Mouse (Mus musculus) megakaryocyte, embryonic 14.5 days (primary cell): ENCODE data around the gene Fam83f. TPM values are rescaled to one million over a fixed set of nuclear protein-coding genes. Genes with fewer than 3 reads are reported as not detected.
"Not testable (repeated sequence)": the region's sequence is repeated elsewhere in the genome, so short reads cannot be mapped to it uniquely, and the experiment has no call there.

Source experiments
- H3K27me3 ChIP-seq: replicated peaks from 2 replicates; pipeline ENCODE3; 2012; ENCODE audit warnings: inconsistent platforms
- H3K36me3 ChIP-seq: replicated peaks from 2 replicates; pipeline ENCODE3; 2012; ENCODE audit warnings: low read length, inconsistent platforms, mixed read lengths
- H3K4me1 ChIP-seq: 2 replicates; pipeline ENCODE4 v1.6.1; 2012; ENCODE audit warnings: inconsistent platforms
- H3K4me3 ChIP-seq: replicated peaks from 2 replicates; pipeline ENCODE3; 2012; ENCODE audit warnings: moderate library complexity, mild to moderate bottlenecking, inconsistent platforms
- H3K9me3 ChIP-seq: 2 replicates; pipeline ENCODE4 v1.6.1; 2012; ENCODE audit warnings: inconsistent platforms
- FLI1 ChIP-seq: IDR thresholded peaks from 2 replicates; pipeline ENCODE4 v1.6.1; 2012; ENCODE audit warnings: low read length, inconsistent platforms, mixed read lengths
- GATA1 ChIP-seq: IDR thresholded peaks from 3 replicates; pipeline ENCODE4 v1.6.1; 2012; ENCODE audit warnings: mixed read lengths, low read length, inconsistent platforms, borderline replicate concordance
- polyA plus RNA-seq: library from polyadenylated mRNA; stranded (reverse); fragments of >175 nt; gene quantifications from 2 replicates; pipeline ENCODE4 v1.2.3, GENCODE M21; 2012; ENCODE audit warnings: low replicate concordance; ENCODE audit not compliant: insufficient read depth

The Fam83f gene
- polyA plus RNA-seq, 1 experiment, result 0.64 TPM

- Histone ChIP-seq H3K4me3 (no peak overlapping the region), H3K4me1 (peaks cover 50% of the 10 kb centered on the region), H3K9me3 (no peaks in the 10 kb centered on the region), H3K36me3 (peaks cover 4% of the 10 kb centered on the region), H3K27me3 (no peaks in the 10 kb centered on the region)
- TF ChIP-seq GATA1 (no peak), FLI1 (no peak)
Observed at GRCm38 (mm10) chr15:80735300-80735699, 63.7 kb downstream of the Fam83f start.

DNA sequence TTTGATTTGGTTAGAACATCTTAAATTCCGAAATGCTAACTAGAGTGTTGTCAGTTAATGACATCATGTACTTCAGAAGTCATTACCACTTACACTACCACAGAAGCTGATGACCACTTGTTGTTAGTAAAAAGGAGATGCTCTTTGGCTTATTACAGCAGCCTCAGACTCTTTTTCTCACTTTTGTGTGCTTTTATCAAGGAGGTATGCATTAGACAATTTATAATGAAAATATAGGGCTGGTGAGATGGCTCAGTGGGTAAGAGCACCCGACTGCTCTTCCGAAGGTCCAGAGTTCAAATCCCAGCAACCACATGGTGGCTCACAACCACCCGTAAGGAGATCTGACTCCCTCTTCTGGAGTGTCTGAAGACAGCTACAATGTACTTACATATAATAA, 64.1 kb downstream of the Fam83f start:
- not testable (repeated sequence) for H3K9me3 ChIP-seq, H3K4me3 ChIP-seq, H3K27me3 ChIP-seq, H3K36me3 ChIP-seq
- peaks cover 51% of the 10 kb centered on the region for H3K4me1 ChIP-seq

GRCm38 (mm10) chr15:80736553-80736952, 64.9 kb downstream of the Fam83f start:
- Histone ChIP-seq H3K36me3 (peaks cover 4% of the 10 kb centered on the region), H3K4me3 (no peak overlapping the region), H3K4me1 (peaks cover 44% of the 10 kb centered on the region), H3K9me3 (no peaks in the 10 kb centered on the region), H3K27me3 (no peaks in the 10 kb centered on the region)
- TF ChIP-seq GATA1 (no peak), FLI1 (no peak)

- no peak overlapping the region for H3K4me3 ChIP-seq
- H3K4me1 ChIP-seq, result peaks cover 51% of the 10 kb centered on the region
- no peaks in the 10 kb centered on the region for H3K27me3 ChIP-seq
- peaks cover 10% of the 10 kb centered on the region for H3K36me3 ChIP-seq
- no peak for TF ChIP-seq FLI1
- no peak for TF ChIP-seq GATA1
- no peaks in the 10 kb centered on the region for H3K9me3 ChIP-seq
Observed at GRCm38 (mm10) chr15:80738244-80738643, 66.6 kb downstream of the Fam83f start.

DNA sequence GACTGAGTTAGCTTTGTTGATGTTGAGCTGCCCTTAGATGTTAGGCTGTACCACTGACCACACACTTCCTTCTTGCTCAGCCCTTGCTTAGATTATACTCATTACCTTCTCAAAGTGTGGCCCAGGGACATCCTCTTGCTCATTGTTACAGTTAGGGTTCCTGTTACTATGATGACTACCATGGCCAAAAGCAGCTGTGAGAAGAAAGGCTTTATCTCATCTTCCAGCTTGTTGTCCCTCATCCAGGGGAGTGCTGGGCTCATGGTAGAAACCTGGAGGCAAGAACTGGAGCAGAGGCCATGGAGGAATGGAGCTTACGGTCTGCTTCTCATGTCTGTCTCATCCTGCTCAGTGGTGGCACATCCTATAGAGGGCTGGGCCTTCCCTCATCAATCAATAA, 68.3 kb downstream of the Fam83f start:
- peak overlapping the region; percentile 26 for H3K4me3 ChIP-seq
- H3K9me3 ChIP-seq, result no peaks in the 10 kb centered on the region
- no peak for TF ChIP-seq GATA1
- no peak for TF ChIP-seq FLI1
- no peaks in the 10 kb centered on the region for H3K27me3 ChIP-seq
- peaks cover 66% of the 10 kb centered on the region for H3K4me1 ChIP-seq
- H3K36me3 ChIP-seq, result peaks cover 10% of the 10 kb centered on the region

GRCm38 (mm10) chr15:80741836-80742235, 70.2 kb downstream of the Fam83f start:
- H3K4me1 ChIP-seq, result peaks cover 61% of the 10 kb centered on the region
- no peaks in the 10 kb centered on the region for H3K27me3 ChIP-seq
- no peaks in the 10 kb centered on the region for H3K9me3 ChIP-seq
- TF ChIP-seq FLI1 (no peak), GATA1 (no peak)
- H3K4me3 ChIP-seq, result no peak overlapping the region
- peaks cover 10% of the 10 kb centered on the region for H3K36me3 ChIP-seq

DNA sequence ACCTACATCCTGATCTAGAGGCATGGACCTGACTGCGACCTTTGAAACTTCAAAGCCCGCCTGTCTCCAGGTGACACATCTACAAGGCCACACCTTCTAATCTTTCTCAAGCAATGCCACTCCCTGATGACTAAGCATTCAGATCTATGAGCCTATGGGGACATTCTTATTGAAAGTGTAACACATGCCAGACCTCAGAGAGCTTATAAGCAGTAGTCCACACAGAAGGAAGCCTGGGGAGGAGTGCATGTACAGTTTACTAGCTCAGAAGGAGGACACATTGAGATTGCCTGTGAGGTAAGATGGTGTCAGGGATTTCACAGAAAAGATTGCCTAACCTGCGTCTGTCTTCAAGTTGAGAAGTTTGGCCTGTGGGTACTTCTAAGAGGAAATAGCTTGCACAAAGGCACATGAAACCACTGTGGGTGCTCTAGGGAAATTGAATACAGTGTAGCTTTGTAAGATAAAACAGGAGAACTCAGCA, 71.4 kb downstream of the Fam83f start:
- Histone ChIP-seq H3K9me3 (no peaks in the 10 kb centered on the region), H3K27me3 (no peaks in the 10 kb centered on the region), H3K4me3 (no peak overlapping the region), H3K4me1 (peaks cover 52% of the 10 kb centered on the region), H3K36me3 (peaks cover 10% of the 10 kb centered on the region)
- TF ChIP-seq FLI1 (no peak), GATA1 (no peak)

GRCm38 (mm10) chr15:80743606-80744005, 72.0 kb downstream of the Fam83f start:
- H3K9me3 ChIP-seq, result no peaks in the 10 kb centered on the region
- peaks cover 10% of the 10 kb centered on the region for H3K36me3 ChIP-seq
- peaks cover 55% of the 10 kb centered on the region for H3K4me1 ChIP-seq
- TF ChIP-seq FLI1, result no peak
- no peak for TF ChIP-seq GATA1
- H3K4me3 ChIP-seq, result peak overlapping the region; percentile 75
- no peaks in the 10 kb centered on the region for H3K27me3 ChIP-seq

- TF ChIP-seq GATA1, result no peak
- no peak for TF ChIP-seq FLI1
- H3K4me3 ChIP-seq, result no peak overlapping the region
- H3K36me3 ChIP-seq, result peaks cover 13% of the 10 kb centered on the region
- H3K9me3 ChIP-seq, result no peaks in the 10 kb centered on the region
- peaks cover 55% of the 10 kb centered on the region for H3K4me1 ChIP-seq
- no peaks in the 10 kb centered on the region for H3K27me3 ChIP-seq
Observed at GRCm38 (mm10) chr15:80744667-80745422, 73.2 kb downstream of the Fam83f start.

DNA sequence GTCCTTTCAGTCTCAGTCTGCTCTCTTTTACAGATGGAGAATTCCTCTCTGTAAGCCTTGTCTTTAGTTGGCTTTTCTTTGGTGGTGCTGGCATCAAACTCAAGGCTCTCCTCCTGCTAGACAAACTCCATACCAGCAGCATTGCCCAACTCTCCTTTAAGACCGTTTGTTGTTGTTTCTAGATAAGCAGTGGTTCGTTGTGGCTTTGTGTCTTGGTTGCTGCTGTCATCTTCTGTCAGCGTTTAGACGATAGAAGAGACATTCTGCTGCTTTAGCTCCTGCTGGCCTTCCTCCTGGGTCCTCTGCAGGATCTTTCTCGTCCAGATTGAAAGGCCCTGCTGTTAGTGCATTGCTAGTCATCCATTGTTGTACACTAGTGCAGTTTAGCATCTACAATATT, 77.3 kb downstream of the Fam83f start:
- peaks cover 39% of the 10 kb centered on the region for H3K4me1 ChIP-seq
- peaks cover 14% of the 10 kb centered on the region for H3K36me3 ChIP-seq
- TF ChIP-seq FLI1, result no peak
- no peak for TF ChIP-seq GATA1
- no peaks in the 10 kb centered on the region for H3K9me3 ChIP-seq
- no peaks in the 10 kb centered on the region for H3K27me3 ChIP-seq
- H3K4me3 ChIP-seq, result peak overlapping the region; percentile 53

Other genes starting within 250 kb of the Fam83f start
- not detected in 2 replicates for gene Enthd1, start 106.7 kb upstream of the Fam83f start, polyA plus RNA-seq
- gene Grap2, start 99.3 kb upstream of the Fam83f start, polyA plus RNA-seq, result 136 and 290 TPM in 2 replicates
- 19.3 and 32.0 TPM in 2 replicates for gene Tnrc6b, start 39.5 kb downstream of the Fam83f start, polyA plus RNA-seq